Comparison of ENCODE assay signal across 11 mouse cellular contexts in the genomic region with DNA sequence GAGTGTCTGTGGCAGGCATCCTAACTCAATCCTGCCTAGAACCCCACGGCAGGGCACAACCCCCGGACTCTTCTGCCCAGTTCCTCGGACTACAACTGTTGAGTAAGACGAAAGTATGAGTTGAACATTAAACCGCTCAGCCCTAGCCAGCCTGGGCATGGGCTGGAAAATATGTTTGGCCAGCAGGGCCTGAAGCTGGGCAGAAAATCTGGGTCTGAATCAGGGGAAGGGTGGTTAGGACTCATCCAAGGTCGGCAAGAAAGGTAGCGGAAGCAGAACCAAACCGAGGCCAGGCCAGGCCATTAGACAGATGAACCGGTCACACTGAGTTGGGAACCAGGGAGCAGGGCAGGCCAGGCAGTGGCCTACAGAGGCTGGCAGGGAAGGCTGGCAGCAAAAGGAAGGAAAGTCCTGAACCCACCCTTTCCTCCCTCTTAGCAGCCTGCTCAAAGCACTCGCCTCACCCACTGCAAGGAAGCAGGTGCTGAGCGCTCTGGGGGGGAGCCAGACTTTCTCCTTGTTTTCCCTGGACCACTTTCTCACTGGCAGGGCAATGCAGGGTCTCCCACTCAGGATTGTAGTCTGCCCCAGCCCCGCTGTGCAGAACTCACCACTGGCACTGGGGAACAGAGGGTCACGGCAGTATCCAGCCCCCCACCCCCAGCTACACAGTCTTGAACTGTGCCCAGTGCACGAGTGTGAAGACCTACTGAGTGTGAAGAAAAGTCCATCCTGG.
DNase-seq lines count a peak whose midpoint lies in the region; ATAC-seq and TF ChIP-seq lines count a peak whose summit lies in the region.
"Had no signal": no experiment of that assay in that cellular context is flagged by ENCODE, and none has a peak within 500 bp of the region (broad histone marks: within the 10 kb centered on the region; RNA-seq: fewer than 3 reads in every experiment).

No protein-coding gene starts in this region.

- no peak for TF ChIP-seq CTCF in testis, adult 2 months (IDR thresholded peaks at IDR 0.05; ENCODE audit: control insufficient read depth, insufficient read depth, insufficient replicate concordance, low read depth, low read length)

- H3K9me3 ChIP-seq in heart, embryonic 14.5 days (ENCODE audit: control insufficient read depth, low read length), result peaks cover 5% of the 10 kb centered on the region
- H3K9me3 ChIP-seq in stomach, embryonic 16.5 days (replicated peaks; ENCODE audit: control insufficient read depth, low read length), result 0 out of 2 replicates have a peak, but pooled peaks cover 5% of the 10 kb centered on the region

- intact Hi-C loops in heart, postnatal 25 days (cut with DNase I), result no loop called here

- peaks cover 37% of the 10 kb centered on the region for H3K36me3 ChIP-seq in heart, embryonic 14.5 days (ENCODE audit: control insufficient read depth, insufficient read depth, low read length)
- no peaks in the 10 kb centered on the region for H3K36me3 ChIP-seq in testis, adult 2 months (ENCODE audit: control insufficient read depth, insufficient read depth, low read length)
- H3K36me3 ChIP-seq in stomach, embryonic 16.5 days (ENCODE audit: control insufficient read depth, insufficient read depth, low read length), result no peaks in the 10 kb centered on the region

- 81% methylated on average over 14 of the region's 14 CpGs for WGBS in heart, embryonic 14.5 days
- 78% methylated on average over 14 of the region's 14 CpGs for whole genome bisulfite sequencing in stomach, embryonic 16.5 days

- ATAC-seq in heart, embryonic 14.5 days (ENCODE audit: insufficient number of reproducible peaks, insufficient read depth, low FRiP score, low read depth), result no peak
- no peak for ATAC-seq in stomach, embryonic 16.5 days (ENCODE audit: insufficient read depth, low FRiP score)
- ATAC-seq: inflammation-experienced regulatory T-cells, adult 6 months had no signal

- no peaks in the 10 kb centered on the region for H3K27me3 ChIP-seq in heart, embryonic 14.5 days (ENCODE audit: control insufficient read depth, insufficient read depth, low read length)
- H3K27me3 ChIP-seq in testis, adult 2 months (ENCODE audit: control insufficient read depth, insufficient read depth, low read length), result no peaks in the 10 kb centered on the region
- H3K27me3 ChIP-seq in stomach, embryonic 16.5 days (ENCODE audit: control insufficient read depth, insufficient read depth, low read length), result no peaks in the 10 kb centered on the region

- H3K9ac ChIP-seq in heart, embryonic 14.5 days (ENCODE audit: low read length), result peak overlapping the region; percentile 17; the same call in 1 of the 2 replicates
- peak overlapping the region; percentile 17; the same call in 1 of the 2 replicates for H3K9ac ChIP-seq in stomach, embryonic 16.5 days (ENCODE audit: low read length)

- DNase-seq in heart, postnatal 25 days (ENCODE audit: low spot score), result no peak
- DNase-seq in testis, postnatal 14 days (ENCODE audit: low spot score), result no peak
- peak; percentile 90 for DNase-seq in kidney, postnatal 14 days
- no peak for DNase-seq in adipocyte (ENCODE audit: low spot score)
- DNase-seq in cerebellum, adult 18-20 months, result no peak
- DNase-seq: right cerebral cortex, adult 18-20 months had no signal

- no peak overlapping the region for H3K4me2 ChIP-seq in heart, embryonic 14.5 days (ENCODE audit: low read length)
- H3K4me2 ChIP-seq in stomach, embryonic 16.5 days (ENCODE audit: low read depth, low read length), result no peak overlapping the region

- peaks cover 58 to 79% of the 10 kb centered on the region in 2 experiments for H3K4me1 ChIP-seq in heart, embryonic 14.5 days (ENCODE audit: control insufficient read depth in 2 of 2, insufficient read depth in 2 of 2, low read length in 2 of 2)
- H3K4me1 ChIP-seq in testis, adult 2 months (ENCODE audit: control insufficient read depth, insufficient read depth, low read length), result peaks cover 21% of the 10 kb centered on the region
- H3K4me1 ChIP-seq in stomach, embryonic 16.5 days (ENCODE audit: control insufficient read depth, insufficient read depth, low read length), result peaks cover 35% of the 10 kb centered on the region

- TF ChIP-seq POLR2A in testis, adult 2 months (IDR thresholded peaks at IDR 0.05; ENCODE audit: control insufficient read depth, low read depth, low read length), result no peak

- no peak overlapping the region for H3K4me3 ChIP-seq in heart, embryonic 14.5 days (ENCODE audit: control insufficient read depth in 1 of 2, insufficient read depth in 1 of 2, low read depth in 1 of 2, low read length in 2 of 2)
- no peak overlapping the region for H3K4me3 ChIP-seq in testis, adult 2 months (ENCODE audit: control insufficient read depth, low read depth, low read length)
- H3K4me3 ChIP-seq in stomach, embryonic 16.5 days (replicated peaks; ENCODE audit: low read length), result no peak overlapping the region
- H3K4me3 ChIP-seq: left cerebral cortex, adult 2 months had no signal

- H3K27ac ChIP-seq in heart, embryonic 14.5 days (replicated peaks in 1 of 2; ENCODE audit: control insufficient read depth in 1 of 2, insufficient read depth in 1 of 2, low read depth in 2 of 2, low read length in 2 of 2), result peak overlapping the region in 1 of 2 experiments; percentile 47; a peak in 1 of 4 replicates
- H3K27ac ChIP-seq in testis, adult 2 months (ENCODE audit: control insufficient read depth, insufficient read depth, low read depth, low read length), result peak overlapping the region; percentile 58
- no peak overlapping the region for H3K27ac ChIP-seq in stomach, embryonic 16.5 days (ENCODE audit: low read length)
- H3K27ac ChIP-seq: left cerebral cortex, adult 2 months had no signal
